Mouse (Mus musculus) left cerebral cortex, adult 8-10 months (tissue): ENCODE measurements at regions not wholly inside any gene's neighbourhood (a gene's known extent, or its start where the extent isn't known, plus 50 kb on each side); places are given as distances from the start of the nearest gene placed in this dataset.

Source experiments
- DNase-seq, 2 experiments: peaks; one replicate each; pipeline ENCODE4 v3.0.0; 2022; ENCODE audit warnings: low spot score in 2 of 2

GRCm38 (mm10) chr14:68447240-68447923, 846.7 kb downstream of the Synb start:
- DNase-seq: no peak

GRCm38 (mm10) chr14:68433326-68433725, 860.8 kb downstream of the Synb start:
- DNase-seq: no peak

- DNase-seq: no peak
Measured at GRCm38 (mm10) chr14:68432111-68432510, 862.0 kb downstream of the Synb start.

DNA sequence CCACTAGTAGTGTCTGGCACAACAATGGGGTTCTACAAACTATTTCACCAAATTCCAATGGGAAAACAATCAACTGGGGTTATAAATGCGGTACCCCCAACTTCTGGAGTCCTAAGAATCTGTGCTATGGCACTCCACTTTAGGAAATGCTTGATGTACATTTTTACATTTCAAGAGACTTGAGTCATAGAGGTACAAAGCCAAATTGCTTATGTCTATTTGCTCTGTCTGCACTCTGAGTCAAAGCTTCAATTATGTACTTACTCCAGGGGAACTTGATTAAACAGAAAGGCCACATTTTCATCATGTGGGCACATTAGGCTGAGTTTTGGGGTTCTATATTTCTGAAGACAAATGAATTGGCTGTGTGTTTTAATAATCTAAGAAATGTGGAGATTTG, 866.9 kb downstream of the Synb start:
- no peak for DNase-seq

DNA sequence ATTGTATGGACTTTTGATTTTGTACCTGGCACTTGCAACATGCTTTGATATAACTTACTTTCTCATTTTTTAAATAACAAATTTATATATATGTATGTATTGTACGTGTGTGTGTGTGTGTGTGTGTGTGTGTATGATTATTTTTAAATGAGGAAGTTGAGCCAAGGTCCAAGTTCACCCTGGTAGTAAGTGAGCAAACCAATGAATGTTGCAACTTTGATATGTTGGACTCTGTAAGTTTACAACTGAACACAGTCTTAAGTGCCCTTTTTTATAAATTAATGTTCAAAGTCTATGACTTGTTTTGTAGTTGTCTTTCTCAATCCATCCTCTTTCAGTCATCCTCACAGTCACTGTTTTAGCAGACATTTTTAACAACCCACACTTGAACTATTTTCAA, 901.7 kb downstream of the Synb start:
- no peak for DNase-seq

- DNase-seq: no peak
Measured at GRCm38 (mm10) chr14:68391875-68392274, 902.2 kb downstream of the Synb start.

DNA sequence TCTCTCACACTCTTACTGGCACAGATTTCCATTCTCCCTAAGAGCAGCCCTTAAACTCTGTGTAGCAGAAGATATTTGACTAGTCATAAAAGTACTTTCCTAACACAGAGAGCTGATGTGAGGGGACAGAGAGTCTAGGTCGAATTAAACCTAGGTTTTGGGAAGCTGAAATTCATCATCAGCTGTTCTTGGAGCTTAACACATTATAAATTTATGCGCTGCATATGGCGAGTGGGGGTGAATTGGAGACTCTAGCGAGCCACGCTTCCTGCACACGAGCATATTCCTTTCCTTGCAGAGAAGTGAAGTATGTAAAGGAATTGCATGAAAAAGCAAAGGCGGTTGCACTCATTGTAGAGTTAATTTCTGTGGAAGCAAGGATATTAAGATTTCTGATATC, 912.4 kb downstream of the Synb start:
- DNase-seq: peak in 1 of 2 experiments; percentile 68

DNA sequence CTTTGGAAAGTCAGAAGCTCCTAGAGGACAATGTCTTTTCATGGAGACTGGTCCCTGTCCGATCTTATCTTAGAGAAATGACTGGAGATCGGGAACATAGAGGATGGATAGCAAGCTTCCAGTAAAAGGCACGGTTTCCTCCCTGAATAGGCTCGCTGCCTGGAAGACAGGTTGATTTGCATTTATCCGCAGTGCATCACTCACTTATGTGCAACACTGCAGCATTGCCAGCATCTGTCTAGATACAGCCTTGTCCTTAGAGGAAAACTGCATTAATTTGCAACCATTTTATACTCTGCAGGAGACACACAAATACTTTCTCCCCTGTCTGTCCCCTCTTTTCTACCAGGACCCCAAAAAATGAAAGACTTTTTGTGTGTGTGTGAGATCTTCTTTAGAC, 926.4 kb downstream of the Synb start:
- DNase-seq: no peak

GRCm38 (mm10) chr14:68363892-68364291, 930.2 kb downstream of the Synb start:
- DNase-seq: no peak

DNA sequence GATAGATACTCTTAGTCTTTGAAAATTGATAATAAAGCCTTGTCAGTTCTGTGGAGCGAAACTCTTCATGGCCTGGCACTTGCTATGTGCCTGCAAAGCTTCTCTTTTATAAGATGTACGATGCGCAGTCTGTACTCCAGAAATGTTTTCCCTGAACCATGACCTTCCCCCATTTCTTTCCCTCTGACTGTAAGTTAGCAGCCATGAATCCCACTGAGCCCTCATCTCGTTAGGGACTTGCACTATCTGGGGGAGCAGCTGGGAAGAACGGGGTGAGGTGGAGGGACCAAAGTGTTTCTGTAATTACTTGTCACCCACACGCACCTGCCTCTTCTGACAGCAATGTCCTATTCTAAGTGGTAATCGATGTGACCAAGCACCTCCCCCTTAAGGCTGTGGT, 932.1 kb downstream of the Synb start:
- no peak for DNase-seq

- DNase-seq: no peak
Measured at GRCm38 (mm10) chr14:68361481-68361880, 932.6 kb downstream of the Synb start.

DNA sequence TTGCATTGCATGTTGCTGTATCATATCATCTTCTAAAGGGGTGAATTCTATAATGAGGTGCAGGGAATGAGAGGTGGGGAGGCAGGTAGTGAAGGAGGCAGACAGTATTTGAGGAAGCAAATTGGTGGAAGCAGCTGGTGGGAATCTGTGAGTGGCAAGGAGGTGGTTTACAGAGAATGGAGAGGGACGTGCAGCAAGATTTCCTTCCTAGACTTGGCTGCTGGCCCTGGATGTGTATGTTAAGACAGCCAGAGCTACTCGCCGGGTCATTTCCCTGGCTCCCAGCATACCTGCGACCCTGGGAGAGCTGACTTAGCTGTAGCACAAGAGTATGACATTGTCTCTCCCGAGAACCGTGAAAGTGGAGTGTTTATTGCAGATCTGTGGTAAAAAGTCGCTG, 937.7 kb downstream of the Synb start:
- DNase-seq: no peak

- DNase-seq: no peak
Measured at GRCm38 (mm10) chr14:68355462-68355905, 938.6 kb downstream of the Synb start.

GRCm38 (mm10) chr14:68345527-68345926, 948.6 kb downstream of the Synb start:
- DNase-seq: no peak

- DNase-seq: no peak
Measured at GRCm38 (mm10) chr14:68344715-68345114, 949.4 kb downstream of the Synb start.

GRCm38 (mm10) chr14:68338440-68338839, 955.7 kb downstream of the Synb start:
- DNase-seq: no peak

GRCm38 (mm10) chr14:68325061-68325460, 969.0 kb downstream of the Synb start:
- no peak for DNase-seq

DNA sequence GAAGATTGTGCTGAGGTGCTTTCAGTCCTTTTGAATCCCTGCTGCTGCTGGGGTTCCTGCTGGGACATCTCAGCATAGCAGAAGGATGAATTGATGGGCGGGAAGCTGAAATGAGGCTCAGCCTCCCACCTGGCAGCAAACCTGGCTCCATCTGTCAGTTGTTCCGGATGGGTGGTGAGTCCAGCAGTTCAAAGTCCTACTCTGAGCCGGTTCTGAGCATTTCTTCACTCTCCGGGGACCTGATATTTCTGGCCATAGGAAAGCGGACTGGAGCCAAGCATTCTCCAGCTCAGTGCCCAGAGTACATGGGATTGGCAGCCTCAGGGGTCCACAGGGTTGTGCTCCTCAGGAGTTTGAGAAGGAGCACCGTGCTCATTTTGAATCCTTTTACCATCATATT, 971.1 kb downstream of the Synb start:
- no peak for DNase-seq

GRCm38 (mm10) chr14:68307973-68308660, 986.0 kb downstream of the Synb start:
- peak in 1 of 2 experiments; percentile 4 for DNase-seq

GRCm38 (mm10) chr14:68305166-68305565, 988.9 kb downstream of the Synb start:
- DNase-seq: no peak

DNA sequence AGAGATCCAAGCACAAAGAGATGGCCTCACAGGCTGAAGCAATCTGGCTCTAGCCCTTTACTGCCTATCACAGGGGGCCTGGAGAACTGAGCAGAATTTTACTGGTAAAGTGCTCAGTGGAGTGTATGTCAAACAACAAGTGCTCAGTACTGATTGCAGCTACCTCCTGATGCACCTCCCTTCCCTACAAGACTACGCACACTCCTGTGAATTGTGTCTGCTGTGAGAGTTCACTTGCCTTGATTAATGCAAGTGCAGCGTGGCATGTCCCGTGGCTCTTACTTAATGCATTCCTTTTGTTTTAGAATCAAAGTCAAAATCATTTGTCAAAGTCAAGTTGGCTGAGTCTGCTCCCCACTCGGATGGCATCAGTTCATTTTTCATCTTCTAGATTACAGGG, 992.4 kb downstream of the Synb start:
- no peak for DNase-seq

- no peak for DNase-seq
Measured at GRCm38 (mm10) chr14:68285546-68285945, 1008.6 kb downstream of the Synb start.

DNA sequence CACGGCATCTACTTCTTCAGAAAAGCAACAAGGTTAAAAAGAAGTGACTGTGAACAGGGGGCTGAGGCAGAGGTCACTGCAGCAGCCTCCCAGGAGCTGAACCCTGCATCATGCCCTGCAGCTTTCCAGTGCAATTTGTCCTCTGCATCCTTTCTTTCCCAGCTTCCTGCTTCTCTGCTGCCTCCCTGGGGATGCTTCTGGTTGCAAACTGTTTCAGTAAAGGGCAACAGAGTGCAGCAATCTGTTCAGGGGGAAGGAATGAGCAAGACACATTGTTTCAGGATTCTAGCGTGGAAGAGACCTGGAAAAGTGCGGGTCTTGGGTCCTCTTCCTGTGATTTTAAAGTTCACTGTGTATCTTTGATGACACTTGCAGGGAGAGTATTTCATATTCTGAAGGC, 1032.7 kb downstream of the Synb start:
- DNase-seq: no peak
